Mouse (Mus musculus): ENCODE measurements at regions not wholly inside any gene's neighbourhood (a gene's known extent, or its start where the extent isn't known, plus 50 kb on each side); places are given as distances from the start of the nearest gene placed in this dataset.

GRCm38 (mm10) chr15:30029257-30029899 lies 143.0 kb upstream of the Ctnnd2 start:
- peak; percentile 76 for DNase-seq (ENCODE audit: low read depth, low spot score)

GRCm38 (mm10) chr15:30035367-30035766 lies 137.0 kb upstream of the Ctnnd2 start:
- DNase-seq (ENCODE audit: low read depth, low spot score) = no peak

- no peak for DNase-seq (ENCODE audit: low read depth, low spot score)
These were observed 121.5 kb upstream of the Ctnnd2 start for GRCm38 (mm10) chr15:30050851-30051250.

- DNase-seq (ENCODE audit: low read depth, low spot score) = no peak
These were observed 112.6 kb upstream of the Ctnnd2 start for GRCm38 (mm10) chr15:30059808-30060207.

GRCm38 (mm10) chr15:30060505-30061342 lies 111.7 kb upstream of the Ctnnd2 start:
- no peak for DNase-seq (ENCODE audit: low read depth, low spot score)

GRCm38 (mm10) chr15:30071668-30072067 lies 100.7 kb upstream of the Ctnnd2 start:
- DNase-seq (ENCODE audit: low read depth, low spot score) = no peak

- DNase-seq (ENCODE audit: low read depth, low spot score) = no peak
These were observed 100.1 kb upstream of the Ctnnd2 start for GRCm38 (mm10) chr15:30072301-30072700.

- DNase-seq (ENCODE audit: low read depth, low spot score) = no peak
These were observed 85.3 kb upstream of the Ctnnd2 start for GRCm38 (mm10) chr15:30087120-30087519.

GRCm38 (mm10) chr15:30122061-30122460 lies 50.3 kb upstream of the Ctnnd2 start:
- no peak for DNase-seq (ENCODE audit: low read depth, low spot score)
